Mouse (Mus musculus) C2C12 (cell line): ENCODE results near the gene Necap1. TPM values are rescaled to one million over a fixed set of nuclear protein-coding genes. Genes with fewer than 3 reads are reported as not detected.

ENCODE experiments used
- H3K27me3 ChIP-seq: one replicate; pipeline ENCODE4 v1.6.1; 2011; ENCODE audit not compliant: control insufficient read depth, insufficient read depth, insufficient read length
- H3K36me3 ChIP-seq: one replicate; pipeline ENCODE4 v1.6.1; 2011; ENCODE audit not compliant: control insufficient read depth, insufficient read depth
- H3K4me3 ChIP-seq: one replicate; pipeline ENCODE4 v1.5.1; 2011; ENCODE audit warnings: mild to moderate bottlenecking, control low read depth; ENCODE audit not compliant: poor library complexity, insufficient read depth, severe bottlenecking
- H3K79me2 ChIP-seq: one replicate; pipeline ENCODE4 v1.6.1; 2011; ENCODE audit not compliant: control insufficient read depth, insufficient read depth
- H3K79me3 ChIP-seq: one replicate; pipeline ENCODE4 v1.6.1; 2011; ENCODE audit warnings: low read depth, control low read depth
- H3ac ChIP-seq: one replicate; pipeline ENCODE3; 2011; ENCODE audit warnings: low read depth; ENCODE audit not compliant: control insufficient read depth, insufficient read length
- CEBPB ChIP-seq: IDR thresholded peaks from one replicate; pipeline ENCODE4 v1.6.1; 2011; ENCODE audit warnings: low read depth, mild to moderate bottlenecking, control low read depth, moderate library complexity
- CTCF ChIP-seq: IDR thresholded peaks from one replicate; pipeline ENCODE4 v1.5.1; 2011; ENCODE audit not compliant: control insufficient read depth, insufficient read depth, insufficient read length
- FOSL1 ChIP-seq: IDR thresholded peaks from one replicate; pipeline ENCODE4 v1.8.0; 2011; ENCODE audit warnings: mild to moderate bottlenecking, low read length; ENCODE audit not compliant: poor library complexity, insufficient read depth, severe bottlenecking
- MAX ChIP-seq: IDR thresholded peaks from one replicate; pipeline ENCODE4 v1.6.1; 2011; ENCODE audit warnings: mild to moderate bottlenecking, control low read depth
- MYOD1 ChIP-seq: IDR thresholded peaks from one replicate; pipeline ENCODE4 v1.6.1; 2011; ENCODE audit warnings: low read depth; ENCODE audit not compliant: control insufficient read depth, insufficient read length
- MYOG ChIP-seq: IDR thresholded peaks from one replicate; pipeline ENCODE4 v1.6.1; 2011; ENCODE audit not compliant: control insufficient read depth, insufficient read length; ENCODE audit errors: extremely low read depth
- USF1 ChIP-seq: IDR thresholded peaks from one replicate; pipeline ENCODE4 v1.6.1; 2011; ENCODE audit warnings: low read depth, mild to moderate bottlenecking, control low read depth, moderate library complexity
- polyA plus RNA-seq: library from polyadenylated mRNA; unstranded; fragments of >200 nt; fragmentation: generic; extraction: Trizol; gene quantifications from one replicate; pipeline ENCODE4 v1.2.1, GENCODE M21; 2012; ENCODE audit warnings: missing spikeins

Necap1 gene
- polyA plus RNA-seq, 1 experiment = 17.7 TPM

DNA sequence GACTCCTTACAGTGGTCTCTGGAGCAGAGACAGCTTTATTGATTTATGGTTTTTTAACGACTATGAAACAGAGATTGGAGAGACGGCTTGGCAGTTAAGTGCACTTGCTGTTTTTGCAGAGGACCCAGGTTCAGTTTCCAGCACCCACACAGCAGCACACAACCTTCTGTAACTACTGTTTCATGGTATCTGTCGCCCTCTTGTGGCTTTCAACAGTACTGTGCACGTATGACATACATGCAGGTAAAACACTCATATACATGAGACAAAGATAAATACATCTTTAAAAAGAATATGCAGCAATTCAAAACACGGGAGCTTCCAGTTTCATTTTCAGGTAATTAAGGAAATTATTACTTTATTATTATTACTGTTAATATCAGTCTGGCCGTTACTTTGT lies 11.8 kb upstream of the Necap1 start:
- H3ac ChIP-seq = no peak overlapping the region
- H3K4me3 ChIP-seq = no peak overlapping the region

DNA sequence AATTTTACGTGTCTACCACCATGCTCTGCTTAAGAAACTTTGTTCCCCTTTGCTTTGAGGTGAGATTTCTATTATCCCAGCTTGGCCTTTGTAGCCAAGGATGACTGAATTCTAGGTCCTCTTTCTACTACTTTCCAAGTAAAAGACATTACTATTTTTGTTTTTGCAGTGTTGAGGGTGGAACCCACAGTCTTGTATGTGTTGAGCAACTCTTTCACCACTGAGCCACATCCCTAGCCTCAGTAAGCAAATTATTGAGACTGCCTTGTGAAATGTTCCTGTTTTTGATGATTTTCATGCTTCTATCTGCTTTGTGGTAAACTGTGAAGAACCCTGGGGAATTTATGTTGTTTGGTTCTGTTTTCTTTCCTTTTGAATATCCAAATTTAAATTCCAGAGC lies 11.4 kb upstream of the Necap1 start:
- H3ac ChIP-seq = no peak overlapping the region
- TF ChIP-seq MAX = no peak
- TF ChIP-seq FOSL1 = no peak
- no peak for TF ChIP-seq CEBPB
- TF ChIP-seq MYOG = no peak
- TF ChIP-seq CTCF = no peak
- TF ChIP-seq MYOD1 = no peak
- TF ChIP-seq USF1 = no peak
- H3K27me3 ChIP-seq = no peaks in the 10 kb centered on the region
- H3K36me3 ChIP-seq = no peaks in the 10 kb centered on the region
- no peaks in the 10 kb centered on the region for H3K79me2 ChIP-seq
- H3K4me3 ChIP-seq = no peak overlapping the region
- H3K79me3 ChIP-seq = no peaks in the 10 kb centered on the region

More for the DNA sequence above, 11.8 kb upstream of the Necap1 start:
- no peaks in the 10 kb centered on the region for H3K79me3 ChIP-seq
- no peaks in the 10 kb centered on the region for H3K79me2 ChIP-seq
- H3K27me3 ChIP-seq = no peaks in the 10 kb centered on the region
- no peak for TF ChIP-seq MYOG
- TF ChIP-seq FOSL1 = no peak
- TF ChIP-seq MYOD1 = no peak
- no peak for TF ChIP-seq CTCF
- no peak for TF ChIP-seq CEBPB
- no peak for TF ChIP-seq USF1
- TF ChIP-seq MAX = no peak
- no peaks in the 10 kb centered on the region for H3K36me3 ChIP-seq

DNA sequence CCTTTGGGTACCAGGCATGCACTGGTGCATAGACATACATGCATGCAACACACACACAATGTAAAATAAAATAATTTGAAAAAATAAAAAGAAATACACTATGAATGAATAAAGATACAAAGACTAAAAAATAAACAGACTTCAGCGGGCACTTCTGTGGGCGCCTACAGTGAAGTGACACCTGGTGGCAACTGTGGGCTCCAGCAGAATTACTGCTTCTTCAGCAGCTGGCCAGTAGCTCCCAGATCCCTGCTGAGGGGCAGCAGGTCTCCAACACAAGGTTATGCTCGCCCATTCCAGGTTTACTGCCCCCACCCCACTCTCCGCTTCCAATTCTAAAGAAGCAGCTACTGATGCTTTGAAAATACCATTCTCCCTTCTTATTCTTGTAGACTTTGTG lies 6.4 kb upstream of the Necap1 start:
- H3K27me3 ChIP-seq = no peaks in the 10 kb centered on the region
- no peak overlapping the region for H3ac ChIP-seq
- H3K36me3 ChIP-seq = no peaks in the 10 kb centered on the region
- H3K79me2 ChIP-seq = no peaks in the 10 kb centered on the region
- H3K4me3 ChIP-seq = no peak overlapping the region
- H3K79me3 ChIP-seq = no peaks in the 10 kb centered on the region
- TF ChIP-seq MYOD1 (no peak), CTCF (peak; percentile 8)

DNA sequence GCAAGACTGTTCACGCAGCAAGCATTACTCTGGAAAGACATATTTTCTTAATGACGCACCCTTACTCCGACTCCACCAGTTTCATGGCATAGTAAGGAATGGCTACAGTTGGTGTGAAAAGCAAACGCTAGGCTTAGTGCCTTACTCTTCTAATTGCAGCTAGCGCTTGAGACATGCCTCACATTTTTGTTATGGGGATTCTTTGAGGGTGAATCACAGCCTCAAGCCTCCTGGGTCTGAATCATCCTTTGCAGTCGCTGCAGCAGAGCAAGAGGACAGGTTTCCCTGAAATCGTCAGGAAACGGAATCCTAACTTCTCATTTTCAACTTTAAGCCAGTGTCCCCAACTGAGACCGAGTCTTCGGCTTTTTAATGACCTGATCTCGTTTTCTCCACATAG lies 4.4 kb upstream of the Necap1 start:
- TF ChIP-seq MYOD1 (peak; percentile 42), USF1 (no peak), CTCF (no peak), MYOG (no peak), FOSL1 (peak; percentile 92), CEBPB (peak; percentile 50), MAX (peak; percentile 66)
- Histone ChIP-seq H3K4me3 (no peak overlapping the region), H3K79me2 (peaks cover 5% of the 10 kb centered on the region), H3K79me3 (peaks cover 2% of the 10 kb centered on the region), H3K27me3 (no peaks in the 10 kb centered on the region), H3K36me3 (no peaks in the 10 kb centered on the region), H3ac (no peak overlapping the region)

DNA sequence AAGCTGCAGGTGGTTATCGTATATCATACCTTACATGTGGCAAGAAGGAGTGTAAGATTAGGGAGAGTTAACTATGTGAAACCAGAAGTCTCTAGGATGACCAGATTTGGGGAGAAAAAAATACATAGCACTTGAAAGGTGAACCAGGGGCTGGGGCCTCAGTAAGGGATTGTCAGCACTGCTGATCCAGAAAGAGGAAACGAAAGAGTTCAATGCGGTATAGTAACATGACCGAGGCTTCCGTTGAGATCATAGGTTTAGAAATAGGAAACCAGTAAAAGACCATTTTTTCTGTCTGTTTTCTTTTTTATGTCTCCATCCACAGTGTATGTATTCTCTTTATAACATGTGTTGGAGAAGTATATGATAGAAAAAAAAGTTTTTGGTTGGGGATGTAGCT lies 1.5 kb upstream of the Necap1 start:
- TF ChIP-seq CEBPB (no peak), USF1 (no peak), MAX (no peak), MYOG (no peak), MYOD1 (no peak), FOSL1 (no peak), CTCF (no peak)
- H3K27me3 ChIP-seq = no peaks in the 10 kb centered on the region
- H3K36me3 ChIP-seq = peaks cover 11% of the 10 kb centered on the region
- no peak overlapping the region for H3K4me3 ChIP-seq
- H3K79me3 ChIP-seq = peaks cover 31% of the 10 kb centered on the region
- no peak overlapping the region for H3ac ChIP-seq
- H3K79me2 ChIP-seq = peaks cover 34% of the 10 kb centered on the region

DNA sequence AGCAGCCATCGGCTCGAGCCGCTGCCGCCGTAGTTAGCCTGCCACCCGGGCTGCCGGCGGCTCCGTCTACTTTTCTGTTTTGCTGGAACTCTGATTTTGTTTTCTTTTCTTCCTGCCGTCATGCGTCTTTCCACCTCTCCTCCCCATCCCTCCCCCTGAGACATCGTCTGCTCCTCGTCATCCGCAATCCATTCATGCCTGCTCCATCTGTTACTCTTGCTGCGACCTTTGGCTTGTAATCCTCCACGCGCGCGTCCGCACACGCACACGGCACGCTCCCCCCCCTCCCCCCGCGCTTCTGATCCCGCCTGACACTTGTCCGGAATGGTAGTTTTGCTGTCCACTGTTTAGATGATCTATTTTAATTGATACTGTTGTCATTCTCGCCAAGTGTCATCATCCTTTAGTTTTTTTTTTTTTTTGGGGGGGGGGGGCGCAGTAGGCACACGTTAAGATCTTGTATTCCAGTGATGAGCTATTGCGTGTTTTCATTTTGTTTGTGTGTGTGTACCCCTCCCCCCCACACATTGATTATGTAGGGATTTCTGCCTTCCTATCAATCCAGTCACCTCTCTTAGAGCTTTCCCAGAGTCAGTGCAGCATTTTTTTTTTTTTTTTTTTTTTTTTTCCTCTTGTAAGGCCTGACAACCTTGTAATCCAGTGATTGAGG lies 581 bp downstream of the Necap1 start:
- peak overlapping the region; percentile 99 for H3ac ChIP-seq
- peak overlapping the region; percentile 89 for H3K4me3 ChIP-seq
- H3K36me3 ChIP-seq = peaks cover 31% of the 10 kb centered on the region
- peaks cover 55% of the 10 kb centered on the region for H3K79me2 ChIP-seq
- peaks cover 48% of the 10 kb centered on the region for H3K79me3 ChIP-seq
- H3K27me3 ChIP-seq = no peaks in the 10 kb centered on the region
- TF ChIP-seq USF1 (no peak), MAX (no peak), MYOG (no peak), CTCF (no peak), MYOD1 (no peak), FOSL1 (no peak), CEBPB (no peak)
